Mouse (Mus musculus) liver, adult 2 months (tissue): ENCODE data around the gene Nfkbie.

Experiments
- CTCF ChIP-seq: fragments of 200-500 bp; IDR thresholded peaks from 2 replicates; pipeline ENCODE4 v1.5.1; 2011; ENCODE audit warnings: low read depth, low read length, control low read depth
- POLR2A ChIP-seq: fragments of 200-500 bp; IDR thresholded peaks from 2 replicates; pipeline ENCODE4 v1.6.1; 2011; ENCODE audit warnings: low read length, control low read depth; ENCODE audit not compliant: insufficient read depth; ENCODE audit errors: extremely low read depth

- TF ChIP-seq POLR2A (no peak), CTCF (no peak)
Measured at GRCm38 (mm10) chr17:45520136-45520535, 35.4 kb upstream of the Nfkbie start.
